Mouse (Mus musculus): ENCODE results near the gene Fam20a.
A peak's percentile ranks its signal among the peaks of the same experiment; 100 is the strongest.
"Not testable (repeated sequence)": the region's sequence is repeated elsewhere in the genome, so short reads cannot be mapped to it uniquely, and the experiment has no call there.

Gene Fam20a

GRCm38 (mm10) chr11:109676621-109677373 is 45.3 kb downstream of the Fam20a start:
- peak; percentile 22 for DNase-seq

GRCm38 (mm10) chr11:109675771-109676170 is 46.3 kb downstream of the Fam20a start:
- DNase-seq, result no peak

DNA sequence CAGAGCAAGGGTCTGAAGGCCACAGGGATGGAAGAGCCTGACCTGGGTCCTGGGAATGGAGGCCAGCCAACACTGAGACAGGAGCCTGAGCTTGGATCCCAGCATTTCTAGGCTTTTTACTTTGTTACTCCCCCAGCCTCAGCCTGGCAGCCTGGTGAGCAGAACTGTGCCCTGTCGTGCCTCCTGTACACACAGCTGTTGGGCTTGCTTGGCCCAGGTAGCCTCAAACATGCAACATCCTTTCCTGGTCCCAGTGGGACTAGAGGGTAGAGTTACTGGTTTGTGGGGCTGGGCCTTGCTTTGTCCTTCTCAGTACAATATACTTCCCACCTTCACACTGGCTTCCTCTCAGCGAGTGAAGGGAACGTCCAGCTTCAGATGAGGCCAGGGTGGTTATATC is 46.9 kb downstream of the Fam20a start:
- DNase-seq, result no peak

- DNase-seq, result no peak
Measured at GRCm38 (mm10) chr11:109674542-109674941, 47.5 kb downstream of the Fam20a start.

GRCm38 (mm10) chr11:109673741-109674140 is 48.3 kb downstream of the Fam20a start:
- DNase-seq, result no peak

GRCm38 (mm10) chr11:109672881-109673739 is 49.0 kb downstream of the Fam20a start:
- no peak for DNase-seq

DNA sequence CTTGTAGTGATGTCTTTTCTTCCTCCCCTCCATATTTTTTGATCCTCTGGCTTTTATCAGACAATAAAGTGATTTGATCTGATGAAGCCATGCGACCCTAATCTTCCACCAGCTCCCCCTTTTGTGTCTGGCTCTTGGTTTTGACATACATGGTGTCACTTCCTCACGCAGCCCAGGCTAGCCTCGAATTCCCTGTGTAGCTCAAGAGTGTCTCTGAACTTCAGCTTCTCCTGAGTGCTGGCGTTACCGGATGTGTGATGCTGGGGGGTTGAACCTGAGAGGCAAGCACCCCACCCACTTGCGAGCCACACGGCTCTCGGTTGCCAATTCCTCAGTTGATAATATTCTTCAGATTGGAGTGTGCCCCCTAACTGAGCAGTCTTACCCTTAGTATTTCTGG is 49.7 kb downstream of the Fam20a start:
- DNase-seq, result no peak

- no peak for DNase-seq
Measured at GRCm38 (mm10) chr11:109672021-109672324, 50.1 kb downstream of the Fam20a start.

GRCm38 (mm10) chr11:109671136-109672020 is 50.7 kb downstream of the Fam20a start:
- no peak for DNase-seq

DNA sequence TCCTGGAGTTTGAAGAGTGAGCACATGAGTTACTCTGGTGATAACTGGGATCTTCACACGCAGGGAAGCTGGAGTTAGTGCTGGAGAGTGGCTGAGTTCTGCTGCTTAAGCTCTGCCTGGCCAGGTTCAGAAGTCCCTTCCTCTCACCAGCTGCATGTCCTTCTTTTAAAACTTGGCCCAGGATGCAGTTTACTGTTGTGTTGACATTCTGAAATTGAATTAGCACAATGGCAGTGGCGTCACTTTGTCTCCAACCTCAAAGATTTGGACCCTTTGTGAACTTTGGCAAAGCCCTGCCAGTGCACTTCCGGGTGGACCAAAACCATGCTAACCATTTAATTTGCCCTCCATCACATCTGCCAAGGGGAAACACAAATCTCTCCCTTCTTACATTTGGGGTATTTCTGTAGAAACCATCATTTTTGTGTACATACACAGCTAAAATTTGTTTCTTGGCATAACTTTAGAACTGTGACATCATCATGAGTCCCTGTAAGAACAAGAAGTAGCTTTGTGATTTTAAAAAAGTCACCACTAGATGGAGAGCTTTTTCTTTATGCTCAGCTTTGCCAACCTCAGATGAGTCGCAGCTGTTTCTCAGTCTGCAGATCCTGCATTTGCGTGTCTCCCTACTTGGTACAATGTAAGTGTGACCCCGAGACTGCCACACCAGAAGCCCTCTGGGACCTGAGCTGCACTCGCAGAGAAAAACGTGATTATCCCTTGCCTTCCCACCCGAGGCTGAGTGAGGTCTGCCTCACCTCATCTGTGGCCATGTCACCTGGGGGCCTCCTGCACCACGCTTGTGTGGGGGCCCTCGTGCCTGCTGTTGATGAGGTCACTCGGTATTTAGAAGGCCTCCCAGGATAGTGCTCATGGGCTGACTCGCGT is 51.8 kb downstream of the Fam20a start:
- DNase-seq, result peak; percentile 55

GRCm38 (mm10) chr11:109669149-109669708 is 52.9 kb downstream of the Fam20a start:
- DNase-seq, result no peak

GRCm38 (mm10) chr11:109668115-109668725 is 53.9 kb downstream of the Fam20a start:
- no peak for DNase-seq

DNA sequence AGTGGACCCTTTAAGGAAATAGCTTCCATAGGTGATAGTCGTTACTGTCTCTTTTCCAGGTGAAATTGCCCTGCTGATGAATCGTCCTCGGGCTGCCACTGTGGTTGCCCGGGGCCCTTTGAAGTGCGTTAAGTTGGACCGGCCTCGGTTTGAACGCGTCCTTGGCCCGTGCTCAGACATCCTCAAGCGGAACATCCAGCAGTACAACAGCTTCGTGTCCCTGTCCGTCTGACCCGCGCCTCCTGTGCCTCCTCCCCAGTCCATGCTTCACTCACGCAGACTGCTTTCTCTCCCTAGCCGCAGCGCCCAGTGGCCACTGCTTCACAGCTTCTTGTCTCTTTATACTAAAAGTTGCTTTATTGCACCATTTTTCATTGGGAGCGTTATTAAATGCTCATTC is 54.7 kb downstream of the Fam20a start:
- DNase-seq, result no peak

DNA sequence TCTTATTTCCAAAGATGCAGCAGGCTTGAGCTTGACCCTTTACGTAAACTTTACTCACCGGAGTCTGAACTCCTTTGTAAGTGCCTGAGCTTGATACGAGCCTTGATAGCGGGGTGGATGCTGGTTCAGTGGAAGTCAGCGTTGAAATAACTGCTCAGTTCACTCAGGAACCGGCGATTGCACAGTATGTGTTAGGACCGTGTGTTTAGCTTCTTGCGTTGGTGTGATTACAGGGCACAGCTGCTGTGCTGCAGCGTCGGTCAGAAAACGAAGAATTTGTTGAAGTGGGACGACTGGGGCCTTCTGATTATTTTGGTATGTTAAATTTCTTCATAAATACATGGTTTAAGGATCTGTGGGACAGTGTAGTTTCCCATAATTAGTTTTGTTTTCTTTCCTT is 55.7 kb downstream of the Fam20a start:
- peak; percentile 17 for DNase-seq

DNA sequence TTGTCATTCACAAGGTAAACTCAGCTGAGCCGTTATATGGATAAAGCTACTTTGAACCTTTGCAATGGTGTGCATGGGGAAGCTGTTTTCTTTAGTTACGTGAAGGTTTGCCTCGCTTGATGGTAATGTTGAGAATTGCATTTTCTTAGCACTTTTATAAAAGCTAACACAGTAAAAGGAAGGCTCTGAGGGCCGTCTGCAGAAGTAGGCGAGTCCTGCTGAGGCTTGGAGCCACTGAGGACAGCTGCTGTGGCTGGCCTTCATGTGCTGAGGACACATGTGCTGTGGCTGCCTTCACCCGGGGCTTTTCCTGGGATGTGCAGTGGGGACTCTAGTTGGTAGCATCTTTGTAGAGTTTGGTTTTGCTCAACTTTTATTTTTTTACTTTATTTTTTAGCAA is 56.7 kb downstream of the Fam20a start:
- no peak for DNase-seq

- DNase-seq, result no peak
Measured at GRCm38 (mm10) chr11:109664293-109664692, 57.8 kb downstream of the Fam20a start.

- not testable (repeated sequence) for DNase-seq
Measured at GRCm38 (mm10) chr11:109660526-109660925, 61.6 kb downstream of the Fam20a start.

GRCm38 (mm10) chr11:109656232-109656631 is 65.8 kb downstream of the Fam20a start:
- no peak for DNase-seq

- no peak for DNase-seq
Measured at GRCm38 (mm10) chr11:109654581-109654980, 67.5 kb downstream of the Fam20a start.

GRCm38 (mm10) chr11:109653201-109653600 is 68.9 kb downstream of the Fam20a start:
- DNase-seq, result peak; percentile 25

DNA sequence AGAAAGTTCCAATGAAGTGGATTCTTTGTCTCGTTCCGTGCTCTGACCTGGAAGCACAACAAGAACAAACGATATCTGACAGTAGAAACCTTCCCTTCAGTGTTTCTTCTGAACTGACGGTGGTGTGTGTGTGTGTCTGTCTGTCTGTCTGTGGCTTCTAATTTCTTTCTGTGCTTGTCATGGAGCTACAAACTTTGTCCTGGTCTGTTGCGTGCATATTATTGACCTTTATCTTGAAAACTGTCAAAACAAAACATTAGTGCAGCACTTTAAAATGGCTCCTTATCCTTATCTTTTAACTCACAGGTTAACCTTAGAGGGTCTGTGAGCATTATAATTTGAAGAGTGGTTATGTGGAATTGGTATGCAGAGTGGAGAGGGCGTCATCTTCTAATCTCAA is 69.6 kb downstream of the Fam20a start:
- DNase-seq, result no peak

Measured in lung, postnatal 36 days (tissue).